ENCODE assay signal across 10 mouse cellular contexts in genomic region chr2:32140498-32140934, GRCm38 (mm10). TPM values are rescaled to one million over a fixed set of nuclear protein-coding genes. Genes with fewer than 3 reads are reported as not detected.
DNase-seq lines count a peak whose midpoint lies in the region; ATAC-seq lines count a peak whose summit lies in the region.
"Had no signal": no experiment of that assay in that cellular context is flagged by ENCODE, and none has a peak within 500 bp of the region (broad histone marks: within the 10 kb centered on the region; RNA-seq: fewer than 3 reads in every experiment).

No protein-coding gene starts in this region.

- intact Hi-C loops in left cerebral cortex, postnatal 4 days (cut with DNase I): no loop called here

- WGBS in liver, embryonic 11.5 days: 63% methylated on average over 4 of the region's 4 CpGs
- 15% methylated on average over 4 of the region's 4 CpGs for WGBS in hindbrain, embryonic 16.5 days

- H3K27ac ChIP-seq in liver, embryonic 11.5 days (ENCODE audit: low read depth, low read length): no peak overlapping the region
- H3K27ac ChIP-seq in hindbrain, embryonic 16.5 days (ENCODE audit: low read depth, low read length): no peak overlapping the region
- H3K27ac ChIP-seq: heart, adult 2 months had no signal

- no peak for ATAC-seq in liver, embryonic 11.5 days (replicated peaks; ENCODE audit: low FRiP score)
- no peak for ATAC-seq in hindbrain, embryonic 16.5 days

- no peaks in the 10 kb centered on the region for H3K9me3 ChIP-seq in liver, embryonic 11.5 days (ENCODE audit: control insufficient read depth, low read length)
- no peaks in the 10 kb centered on the region for H3K9me3 ChIP-seq in hindbrain, embryonic 16.5 days (ENCODE audit: control insufficient read depth, low read length)

- no peaks in the 10 kb centered on the region for H3K27me3 ChIP-seq in liver, embryonic 11.5 days (replicated peaks; ENCODE audit: control insufficient read depth, insufficient read depth, low read length)
- H3K27me3 ChIP-seq in hindbrain, embryonic 16.5 days (replicated peaks; ENCODE audit: control insufficient read depth, insufficient read depth, low read length): no peaks in the 10 kb centered on the region

- 0 out of 2 replicates have a peak, but pooled peaks cover 3% of the 10 kb centered on the region for H3K4me1 ChIP-seq in liver, embryonic 11.5 days (replicated peaks; ENCODE audit: control insufficient read depth, insufficient read depth, low read length)
- H3K4me1 ChIP-seq in hindbrain, embryonic 16.5 days (ENCODE audit: control insufficient read depth, insufficient read depth, low read depth, low read length): peaks cover 4% of the 10 kb centered on the region; the same call in 1 of the 2 replicates

- no peak overlapping the region for H3K4me3 ChIP-seq in liver, embryonic 11.5 days (ENCODE audit: low read depth, low read length)
- no peak overlapping the region for H3K4me3 ChIP-seq in hindbrain, embryonic 16.5 days (ENCODE audit: low read length)
- H3K4me3 ChIP-seq: heart, adult 2 months had no signal

- no peaks in the 10 kb centered on the region for H3K36me3 ChIP-seq in liver, embryonic 11.5 days (ENCODE audit: control insufficient read depth, insufficient read depth, low read length)
- no peaks in the 10 kb centered on the region for H3K36me3 ChIP-seq in hindbrain, embryonic 16.5 days (ENCODE audit: control insufficient read depth, insufficient read depth, low read length)

- DNase-seq in liver: peak; percentile 7
- no peak for DNase-seq in liver, embryonic 11.5 days (ENCODE audit: low spot score)
- DNase-seq in A20 (ENCODE audit: low read depth, low spot score): peak; percentile 45
- peak; percentile 44 for DNase-seq in ES-CJ7 (ENCODE audit: low read depth, low spot score)
- no peak for DNase-seq in left cerebral cortex, postnatal 4 days
- DNase-seq in spleen, postnatal 10 days (ENCODE audit: low spot score in 2 of 2): no peak
- no peak for DNase-seq in retina, embryonic 14.5 days (ENCODE audit: low spot score)
- DNase-seq: heart, adult 2 months; heart, postnatal 4 days had no signal

- H3K9ac ChIP-seq in liver, embryonic 11.5 days (ENCODE audit: low read depth, low read length): no peak overlapping the region
- peak overlapping the region; percentile 13; the same call in 1 of the 2 replicates for H3K9ac ChIP-seq in hindbrain, embryonic 16.5 days (ENCODE audit: low read depth, low read length)

- no peak overlapping the region for H3K4me2 ChIP-seq in liver, embryonic 11.5 days
- H3K4me2 ChIP-seq in hindbrain, embryonic 16.5 days (ENCODE audit: low read length): no peak overlapping the region

RNA-seq across cellular contexts. Expression of gene Prrc2b, which starts 10.4 kb away (rescaled TPM):
- 37.8 and 48.1 TPM in 2 replicates for polyA plus RNA-seq in liver, embryonic 11.5 days (2014; fragmentation: Nextera tagmentation; extraction: Ambion mirVana)
- 49.7 and 66.2 TPM in 2 replicates for polyA plus RNA-seq in hindbrain, embryonic 16.5 days (2015; fragmentation: Nextera tagmentation; extraction: Ambion mirVana)
- total RNA-seq in left cerebral cortex, postnatal 4 days (2021): 100 to 1,000 TPM; 327 to 335 TPM

RNA-seq across cellular contexts. Expression of gene Plpp7, which starts 45.2 kb away (rescaled TPM):
- 5.3 TPM in 2 replicates for polyA plus RNA-seq in liver, embryonic 11.5 days (2014; fragmentation: Nextera tagmentation; extraction: Ambion mirVana)
- polyA plus RNA-seq in hindbrain, embryonic 16.5 days (2015; fragmentation: Nextera tagmentation; extraction: Ambion mirVana): 31.1 and 33.2 TPM in 2 replicates
- 10 to 100 TPM; 18.1 to 18.3 TPM for total RNA-seq in left cerebral cortex, postnatal 4 days (2021)

RNA-seq across cellular contexts. Expression of gene Fam78a, which starts 55.9 kb away (rescaled TPM):
- 19.2 and 19.8 TPM in 2 replicates for polyA plus RNA-seq in liver, embryonic 11.5 days (2014; fragmentation: Nextera tagmentation; extraction: Ambion mirVana)
- polyA plus RNA-seq in hindbrain, embryonic 16.5 days (2015; fragmentation: Nextera tagmentation; extraction: Ambion mirVana): 0.50 and 0.69 TPM in 2 replicates
- total RNA-seq in left cerebral cortex, postnatal 4 days (2021): under 1 TPM; 0.70 to 0.92 TPM

Comparison
In these comparisons a context has a peak if more than half of its experiments do, and no peak if none do; other contexts are left out.
1. DNase-seq: peak in liver (single experiment), A20 (single experiment) and ES-CJ7 (single experiment); none in liver, embryonic 11.5 days (single experiment), left cerebral cortex, postnatal 4 days (single experiment), spleen, postnatal 10 days (0 of 2) and retina, embryonic 14.5 days (single experiment).
2. RNA of gene Fam78a, which starts 55.9 kb away (polyA plus RNA-seq): 19.2 to 19.8 TPM in liver, embryonic 11.5 days; 0.50 to 0.69 TPM in hindbrain, embryonic 16.5 days; every median in the first group is over 10 times any median in the second.